Mouse (Mus musculus) heart, embryonic 11.5 days (tissue): ENCODE results near the gene Drc3. TPM values are rescaled to one million over a fixed set of nuclear protein-coding genes. Genes with fewer than 3 reads are reported as not detected.

Experiments
- ATAC-seq: fragments of 200-750 bp; cut with Nextera tagmentation; replicated peaks from 2 replicates; pipeline ENCODE4 v1.8.0; 2017; ENCODE audit warnings: moderate library complexity; ENCODE audit not compliant: insufficient number of reproducible peaks, low FRiP score, low TSS enrichment
- H3K27ac ChIP-seq: fragments of 300-500 bp; sonication (generic); 2 replicates; pipeline ENCODE4 v1.5.1; 2014; ENCODE audit warnings: mild to moderate bottlenecking, low read depth, low read length
- H3K27me3 ChIP-seq: fragments of 300-500 bp; sonication (generic); 2 replicates; pipeline ENCODE4 v1.6.1; 2014; ENCODE audit warnings: mild to moderate bottlenecking, low read length, mixed read lengths; ENCODE audit not compliant: control insufficient read depth, insufficient read depth
- H3K36me3 ChIP-seq: fragments of 300-500 bp; sonication (generic); 2 replicates; pipeline ENCODE4 v1.6.1; 2014; ENCODE audit warnings: mild to moderate bottlenecking, low read length, moderate library complexity, mixed read lengths; ENCODE audit not compliant: control insufficient read depth, insufficient read depth
- H3K4me1 ChIP-seq: fragments of 300-500 bp; sonication (generic); 2 replicates; pipeline ENCODE4 v1.6.1; 2014; ENCODE audit warnings: low read length; ENCODE audit not compliant: control insufficient read depth, insufficient read depth
- H3K4me2 ChIP-seq: fragments of 300-500 bp; sonication (generic); 2 replicates; pipeline ENCODE4 v1.6.1; 2014; ENCODE audit warnings: mild to moderate bottlenecking, moderate library complexity
- H3K4me3 ChIP-seq: fragments of 300-500 bp; sonication (generic); 2 replicates; pipeline ENCODE4 v1.5.1; 2014; ENCODE audit warnings: low read depth, low read length
- H3K9ac ChIP-seq: fragments of 300-500 bp; sonication (generic); 2 replicates; pipeline ENCODE4 v1.6.1; 2014; ENCODE audit warnings: mild to moderate bottlenecking, low read depth, low read length, moderate library complexity
- H3K9me3 ChIP-seq: fragments of 300-500 bp; sonication (generic); replicated peaks from 2 replicates; pipeline ENCODE4 v1.6.1; 2016; ENCODE audit warnings: low read length; ENCODE audit not compliant: control insufficient read depth
- WGBS: fragments of 180-500 bp; shearing (Covaris S2); extraction: QIAGEN DNeasy Blood & Tissue Kit; methylation state at CpG from one replicate; pipeline ENCODE4 v1.1.7; 2014; ENCODE audit not compliant: insufficient replicate concordance; 5-methylcytosine and 5-hydroxymethylcytosine counted together
- polyA plus RNA-seq: library from polyadenylated mRNA; unstranded; fragments of >200 nt; fragmentation: Nextera tagmentation; extraction: Ambion mirVana; gene quantifications from 2 replicates; pipeline ENCODE4 v1.2.1, GENCODE M21; 2014

Drc3 gene
- polyA plus RNA-seq, 1 experiment from 2014 or later, result 1.9 TPM

DNA sequence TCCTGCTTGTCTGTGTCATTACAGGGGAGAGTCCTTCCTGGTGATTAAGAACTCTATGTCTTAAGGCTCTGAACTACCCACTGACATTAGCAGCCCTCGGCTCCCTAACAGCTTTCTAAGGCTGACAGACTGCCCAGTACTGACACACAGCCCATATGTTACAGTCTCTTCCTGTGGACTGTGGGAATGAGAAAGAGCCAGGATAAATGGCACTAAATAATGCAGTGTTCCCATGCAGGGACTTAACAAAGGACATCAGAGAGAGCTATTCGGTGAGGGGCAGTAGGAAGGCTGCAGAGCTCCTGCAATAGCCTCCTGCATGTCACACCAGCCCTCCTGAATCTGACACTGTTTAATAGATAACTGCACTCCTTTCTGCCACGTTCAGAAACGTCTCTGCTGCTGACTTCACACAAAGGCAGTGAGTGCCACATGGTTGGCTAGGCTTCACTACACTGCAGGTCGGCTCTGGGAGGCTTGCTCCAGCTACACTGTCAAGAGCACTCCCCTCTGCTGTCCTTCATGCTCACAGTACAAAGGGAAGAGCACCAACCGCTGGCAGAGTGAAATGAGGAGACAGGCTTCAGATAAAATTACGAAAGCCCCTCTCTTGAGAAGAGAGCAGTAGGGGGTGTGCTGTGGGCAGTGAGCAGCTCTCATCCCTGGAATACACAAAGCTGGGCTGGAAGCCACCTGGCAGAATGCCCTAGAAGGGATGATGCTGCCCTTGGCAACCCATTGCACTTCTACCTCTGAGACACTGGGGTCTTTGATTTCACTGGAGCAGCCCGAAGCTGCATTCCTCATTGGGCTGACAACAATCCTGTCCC lies 41.9 kb upstream of the Drc3 start:
- Histone ChIP-seq H3K9ac (peak overlapping the region; percentile 30; the same call in 1 of the 2 replicates), H3K9me3 (no peaks in the 10 kb centered on the region; the same call in 1 of the 2 replicates), H3K27me3 (no peaks in the 10 kb centered on the region), H3K27ac (peak overlapping the region; percentile 63; the same call in 1 of the 2 replicates), H3K4me1 (peaks cover 35% of the 10 kb centered on the region), H3K36me3 (no peaks in the 10 kb centered on the region), H3K4me3 (no peak overlapping the region), H3K4me2 (peak overlapping the region; percentile 12)
- ATAC-seq, result peak; percentile 60; the same call in 1 of the 2 replicates
- 18% methylated on average over 8 of the region's 8 CpGs for WGBS

DNA sequence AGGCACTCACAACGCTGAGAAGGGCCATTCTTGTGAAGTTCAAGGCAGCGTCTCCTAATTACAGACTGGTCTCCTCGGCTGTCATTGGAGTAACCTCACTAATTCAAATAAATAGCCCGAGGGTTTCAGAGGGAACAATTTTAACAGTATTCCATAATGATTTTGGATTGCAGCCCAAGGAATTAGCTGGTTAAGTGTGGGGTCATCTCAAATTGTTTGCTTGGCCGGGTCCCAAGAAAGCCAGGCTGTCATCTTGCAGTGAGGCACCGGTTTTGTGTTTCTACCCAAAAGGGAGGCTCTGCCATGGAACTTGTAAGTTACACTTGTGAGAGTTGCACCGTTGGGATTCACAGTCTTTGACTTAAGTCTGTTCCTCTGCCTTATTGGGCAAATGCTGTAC lies 36.9 kb upstream of the Drc3 start:
- Histone ChIP-seq H3K27ac (no peak overlapping the region), H3K4me1 (peaks cover 22% of the 10 kb centered on the region), H3K36me3 (no peaks in the 10 kb centered on the region), H3K9ac (no peak overlapping the region), H3K27me3 (no peaks in the 10 kb centered on the region), H3K9me3 (no peaks in the 10 kb centered on the region), H3K4me3 (no peak overlapping the region), H3K4me2 (no peak overlapping the region)
- no peak for ATAC-seq
- 75% methylated on average over 7 of the region's 7 CpGs for WGBS

DNA sequence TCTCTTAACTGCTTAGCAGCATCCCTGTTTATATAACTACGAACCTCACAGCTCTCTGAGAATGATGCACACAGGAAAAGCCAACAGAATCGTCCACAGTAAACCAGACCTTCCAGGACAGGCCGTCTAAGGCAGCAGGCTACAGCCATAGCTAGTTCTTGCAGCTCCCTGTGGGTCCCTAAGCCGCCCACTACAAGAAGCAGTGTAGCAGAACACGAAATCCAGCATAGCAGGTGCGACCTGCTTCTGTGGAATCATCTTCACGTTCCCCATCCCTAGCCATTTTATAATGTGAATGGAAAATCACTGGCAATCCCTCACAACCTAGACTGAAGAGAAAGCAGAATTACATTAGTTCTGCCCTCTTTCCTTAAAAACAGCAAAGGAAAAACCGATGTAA lies 36.2 kb upstream of the Drc3 start:
- Histone ChIP-seq H3K36me3 (no peaks in the 10 kb centered on the region), H3K9ac (no peak overlapping the region), H3K4me1 (peaks cover 20% of the 10 kb centered on the region), H3K27ac (no peak overlapping the region), H3K4me3 (no peak overlapping the region), H3K9me3 (no peaks in the 10 kb centered on the region), H3K4me2 (no peak overlapping the region), H3K27me3 (no peaks in the 10 kb centered on the region)
- 77% methylated on average over 8 of the region's 8 CpGs for WGBS
- no peak for ATAC-seq

DNA sequence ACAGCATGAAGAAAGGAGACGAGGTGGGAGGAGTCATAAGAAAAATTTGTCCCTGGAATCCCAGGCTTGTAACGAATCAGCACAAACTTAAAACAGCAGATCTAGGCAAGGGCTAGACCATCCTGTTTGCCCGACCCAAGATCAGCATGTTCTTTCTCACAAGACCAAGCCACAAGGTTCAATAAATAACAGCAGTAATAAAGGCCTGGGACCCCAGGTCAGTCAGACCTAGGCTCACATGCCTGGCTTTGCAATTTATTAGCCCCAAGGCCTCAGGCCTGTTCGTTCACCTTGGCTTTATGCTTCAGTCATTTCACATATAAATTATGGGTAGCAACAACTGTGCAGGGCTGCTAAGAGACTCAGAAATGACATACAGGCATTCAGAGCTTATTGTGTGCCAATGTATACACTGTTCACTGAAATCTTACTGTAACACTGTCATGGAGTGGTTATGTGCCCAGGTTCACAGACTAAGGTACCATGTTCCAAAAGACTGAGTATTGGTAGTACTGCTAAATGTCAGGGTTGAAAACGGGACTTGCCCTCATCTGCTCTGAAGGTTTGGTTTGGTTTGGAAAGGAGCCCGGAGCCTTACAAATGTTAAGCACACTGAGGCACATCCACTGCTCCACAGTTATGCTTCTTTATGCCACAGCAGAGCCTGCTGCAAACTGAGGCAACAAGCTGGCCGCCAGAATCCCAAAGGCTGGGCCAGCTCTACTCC lies 35.6 kb upstream of the Drc3 start:
- 76% methylated on average over 7 of the region's 7 CpGs for WGBS
- Histone ChIP-seq H3K9me3 (no peaks in the 10 kb centered on the region), H3K4me3 (no peak overlapping the region), H3K4me1 (peaks cover 14% of the 10 kb centered on the region), H3K36me3 (no peaks in the 10 kb centered on the region), H3K4me2 (no peak overlapping the region), H3K27me3 (no peaks in the 10 kb centered on the region), H3K27ac (no peak overlapping the region), H3K9ac (no peak overlapping the region)
- no peak for ATAC-seq

DNA sequence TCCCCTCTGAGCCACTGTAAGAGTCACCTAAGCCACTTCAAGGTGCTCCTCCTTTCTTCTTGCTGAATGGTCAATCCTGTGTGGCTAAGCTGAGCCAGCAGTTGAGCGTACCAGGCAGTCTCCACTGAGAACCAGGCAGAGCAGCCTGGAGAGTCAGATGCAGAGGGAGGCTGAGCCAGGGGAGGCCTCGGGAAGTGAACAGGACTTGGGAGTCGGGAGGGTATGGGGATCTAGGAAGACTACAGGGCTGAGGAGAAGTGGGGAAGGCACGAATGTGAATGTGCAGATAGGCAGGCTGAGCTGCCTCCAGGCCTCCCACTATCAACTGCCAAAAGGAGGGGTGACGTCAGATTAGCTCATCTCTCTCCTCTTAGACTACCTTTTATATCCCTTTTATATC lies 34.4 kb upstream of the Drc3 start:
- H3K9me3 ChIP-seq, result no peaks in the 10 kb centered on the region
- H3K4me3 ChIP-seq, result no peak overlapping the region
- H3K36me3 ChIP-seq, result no peaks in the 10 kb centered on the region
- peaks cover 9% of the 10 kb centered on the region for H3K4me1 ChIP-seq
- H3K27ac ChIP-seq, result no peak overlapping the region
- WGBS, result 60% methylated on average over 5 of the region's 5 CpGs
- no peak for ATAC-seq
- no peak overlapping the region for H3K9ac ChIP-seq
- H3K27me3 ChIP-seq, result no peaks in the 10 kb centered on the region
- H3K4me2 ChIP-seq, result no peak overlapping the region

DNA sequence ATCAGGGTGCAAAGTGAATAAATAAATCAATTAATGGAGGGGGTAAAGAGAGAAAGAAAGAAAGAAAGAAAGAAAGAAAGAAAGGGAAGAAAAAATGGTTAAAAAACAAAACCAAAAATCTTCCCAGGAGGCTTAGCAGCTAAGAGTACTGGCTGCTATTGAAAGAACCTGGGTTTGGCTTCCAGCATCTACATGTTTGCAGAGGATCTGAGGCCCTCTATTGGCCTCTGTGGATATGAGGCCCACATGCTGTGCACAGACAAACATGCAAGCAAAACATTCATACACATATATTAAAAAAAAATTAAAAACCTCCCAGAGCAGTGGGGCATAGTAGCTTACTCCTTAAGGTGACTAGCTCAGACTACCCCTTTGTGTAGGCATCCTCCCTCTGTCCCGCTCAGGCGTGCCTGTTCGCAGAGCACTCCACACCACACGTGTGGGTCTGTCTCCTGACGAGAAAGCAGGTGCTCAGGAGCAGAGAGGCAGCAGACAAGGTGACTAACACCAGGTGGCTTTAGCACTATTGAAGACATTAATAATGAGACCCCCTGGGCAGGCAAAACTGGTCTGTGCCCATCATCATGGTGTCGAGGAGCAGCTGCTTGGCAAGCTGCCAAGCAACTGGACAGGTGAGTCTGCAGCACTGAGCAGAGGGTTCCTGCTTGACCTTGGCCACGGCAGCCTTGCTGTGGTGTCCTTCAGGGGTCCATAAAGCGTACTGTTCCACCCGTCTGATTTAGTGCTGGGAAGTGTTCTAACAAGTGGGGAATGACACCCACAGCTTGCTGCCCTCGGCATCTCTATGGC lies 33.7 kb upstream of the Drc3 start:
- no peak overlapping the region for H3K4me3 ChIP-seq
- peaks cover 9% of the 10 kb centered on the region for H3K4me1 ChIP-seq
- 72% methylated on average over 10 of the region's 10 CpGs for WGBS
- H3K27me3 ChIP-seq, result no peaks in the 10 kb centered on the region
- no peak for ATAC-seq
- H3K36me3 ChIP-seq, result no peaks in the 10 kb centered on the region
- no peaks in the 10 kb centered on the region for H3K9me3 ChIP-seq
- H3K4me2 ChIP-seq, result no peak overlapping the region
- no peak overlapping the region for H3K9ac ChIP-seq
- H3K27ac ChIP-seq, result no peak overlapping the region

DNA sequence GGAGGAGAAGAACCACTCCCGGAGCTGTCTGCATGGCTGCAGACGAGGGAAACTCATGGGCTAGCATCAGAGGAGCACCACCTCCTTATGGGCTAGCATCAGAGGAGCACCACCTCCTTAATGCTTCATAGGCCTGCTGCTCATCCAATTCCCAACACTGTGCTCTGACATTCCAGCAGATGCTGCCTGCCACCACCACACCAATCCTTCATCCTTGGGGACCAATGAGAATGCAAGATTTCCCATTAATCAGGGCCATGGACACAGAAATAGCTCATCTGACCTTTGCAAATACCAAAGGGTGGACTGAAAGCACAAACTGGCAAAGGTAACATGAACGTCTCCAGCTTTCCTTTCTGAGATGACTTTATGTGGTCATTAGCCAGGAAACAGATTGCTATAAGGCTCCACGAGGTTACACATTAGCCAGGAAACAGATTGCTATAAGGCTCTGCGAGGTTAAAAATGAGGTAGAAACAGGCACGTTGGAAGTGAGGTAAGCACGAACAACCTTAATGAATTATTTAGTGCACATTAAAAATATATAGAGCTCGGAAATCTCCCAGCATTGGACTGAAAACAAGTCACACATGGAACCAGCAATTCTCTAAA lies 32.6 kb upstream of the Drc3 start:
- no peak for ATAC-seq
- H3K4me2 ChIP-seq, result no peak overlapping the region
- H3K27me3 ChIP-seq, result no peaks in the 10 kb centered on the region
- no peaks in the 10 kb centered on the region for H3K36me3 ChIP-seq
- peaks cover 9% of the 10 kb centered on the region for H3K4me1 ChIP-seq
- WGBS, result 72% methylated on average over 8 of the region's 8 CpGs
- no peak overlapping the region for H3K9ac ChIP-seq
- no peaks in the 10 kb centered on the region for H3K9me3 ChIP-seq
- no peak overlapping the region for H3K4me3 ChIP-seq
- H3K27ac ChIP-seq, result no peak overlapping the region

DNA sequence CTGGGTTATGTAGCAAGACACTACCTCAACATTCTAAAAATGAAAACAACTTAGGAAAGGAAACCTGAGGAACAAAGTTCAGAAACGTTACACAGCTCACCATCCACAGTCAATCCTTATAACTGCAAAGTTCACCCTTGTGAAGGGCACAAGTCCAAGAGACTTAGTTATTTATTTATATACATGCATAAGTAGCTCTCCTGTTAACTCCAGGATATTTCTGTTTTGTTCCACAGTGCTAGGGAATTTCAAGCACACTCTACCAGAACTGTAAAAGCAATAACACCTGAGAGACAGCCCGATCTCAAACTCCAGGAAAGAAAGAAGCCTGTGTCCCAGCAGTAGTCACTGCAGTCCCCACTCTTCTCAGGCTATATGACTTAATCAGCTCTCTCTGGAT lies 31.7 kb upstream of the Drc3 start:
- H3K27ac ChIP-seq, result no peak overlapping the region

More for the DNA sequence above, 31.7 kb upstream of the Drc3 start:
- H3K9ac ChIP-seq, result no peak overlapping the region
- H3K36me3 ChIP-seq, result no peaks in the 10 kb centered on the region
- H3K4me2 ChIP-seq, result no peak overlapping the region
- H3K4me3 ChIP-seq, result no peak overlapping the region
- no peaks in the 10 kb centered on the region for H3K9me3 ChIP-seq
- H3K27me3 ChIP-seq, result no peaks in the 10 kb centered on the region
- H3K4me1 ChIP-seq, result peaks cover 9% of the 10 kb centered on the region
- WGBS, result 69% methylated on average over 2 of the region's 2 CpGs
- no peak for ATAC-seq
